Mouse (Mus musculus): ENCODE measurements around the gene Dpm3.

Gene Dpm3

DNA sequence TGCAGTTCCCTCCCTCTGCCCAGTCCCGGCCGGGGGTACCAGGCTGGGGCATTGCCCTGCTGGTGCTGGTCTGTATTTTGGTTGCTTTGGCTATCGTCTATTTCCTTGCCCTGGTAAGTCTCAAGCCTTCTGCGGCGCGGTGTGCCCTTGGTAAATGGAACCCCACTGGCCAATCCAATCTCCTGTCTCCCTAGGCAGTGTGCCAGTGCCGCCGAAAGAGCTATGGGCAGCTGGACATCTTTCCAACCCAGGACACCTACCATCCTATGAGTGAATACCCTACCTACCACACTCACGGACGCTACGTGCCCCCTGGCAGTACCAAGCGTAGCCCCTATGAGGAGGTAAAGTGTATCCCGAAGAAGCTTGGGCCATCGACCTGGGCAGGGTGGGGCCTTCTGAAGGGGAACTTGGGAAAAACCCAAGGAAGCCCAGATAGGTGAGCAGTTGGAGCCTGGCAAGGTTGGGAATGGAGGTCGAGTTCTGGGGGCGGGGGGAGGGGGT is 27.3 kb upstream of the Dpm3 start:
- DNase-seq (ENCODE audit: low spot score in 2 of 2): no peak

DNA sequence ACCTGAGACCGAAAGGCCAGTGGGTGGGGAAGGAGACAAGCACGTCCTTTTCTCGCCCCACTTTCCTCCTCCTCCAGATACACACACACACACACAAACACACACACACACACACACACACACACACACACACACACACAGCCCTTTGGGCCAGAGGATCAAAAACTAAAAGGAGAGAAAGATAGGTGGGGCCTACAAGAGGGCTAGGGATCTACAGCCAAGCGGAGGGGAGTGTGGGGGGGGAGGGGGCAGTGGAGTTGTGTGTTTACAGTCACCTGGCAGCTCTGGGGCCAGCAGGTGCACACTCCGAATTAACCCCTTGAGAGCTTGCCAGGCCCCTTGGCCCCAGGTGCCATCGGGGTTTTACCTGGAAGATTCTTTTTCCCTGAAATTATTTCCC is 26.5 kb upstream of the Dpm3 start:
- no peak for DNase-seq (ENCODE audit: low spot score in 2 of 2)

DNA sequence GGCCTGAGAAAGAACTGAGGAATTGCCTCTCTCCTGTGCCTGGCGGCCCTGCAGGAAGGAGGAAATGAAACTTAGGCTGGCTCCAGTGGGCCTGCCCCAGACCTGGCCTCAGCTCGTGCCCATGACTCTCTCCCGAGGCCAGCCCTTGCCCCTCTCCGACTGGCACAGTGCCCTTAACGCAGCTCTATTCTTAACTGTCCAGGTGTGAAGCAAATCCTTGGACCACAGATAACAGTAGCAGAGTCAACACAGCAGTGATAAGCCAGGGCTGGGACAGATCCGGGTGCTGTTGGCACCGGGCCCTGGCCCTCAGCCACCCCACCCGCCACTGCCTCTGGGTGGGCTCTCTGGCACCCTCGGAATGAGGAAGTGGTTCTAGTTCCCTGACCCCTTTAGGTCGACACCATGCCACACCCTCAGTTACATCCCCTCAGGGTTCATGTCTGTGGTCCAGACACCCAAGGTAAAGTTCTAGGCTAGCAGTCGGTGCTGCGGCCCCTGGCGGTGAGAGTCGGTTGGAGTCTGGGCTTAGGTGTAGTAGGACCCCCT is 25.5 kb upstream of the Dpm3 start:
- peak; percentile 68 for DNase-seq (ENCODE audit: low spot score in 2 of 2)

DNA sequence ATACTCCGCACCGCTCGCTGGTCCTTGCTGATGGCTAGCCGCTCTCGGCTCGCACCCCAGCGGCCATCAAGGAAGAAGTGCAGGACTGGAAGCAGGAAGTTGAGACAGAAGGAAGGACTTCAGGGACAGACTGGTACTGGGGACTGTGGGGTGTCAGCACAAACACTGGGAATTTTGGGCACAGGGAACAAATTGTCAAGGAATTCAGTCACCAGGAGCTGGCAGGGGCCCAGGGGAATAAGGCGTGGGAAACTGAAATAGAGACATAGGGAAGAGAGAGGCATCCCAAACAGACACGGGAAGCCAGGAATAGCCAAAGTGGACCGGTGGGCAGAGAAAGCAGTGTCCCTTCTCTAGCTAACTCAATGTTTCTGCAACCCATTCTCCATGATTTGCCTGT is 22.6 kb upstream of the Dpm3 start:
- DNase-seq (ENCODE audit: low spot score in 2 of 2): no peak

DNA sequence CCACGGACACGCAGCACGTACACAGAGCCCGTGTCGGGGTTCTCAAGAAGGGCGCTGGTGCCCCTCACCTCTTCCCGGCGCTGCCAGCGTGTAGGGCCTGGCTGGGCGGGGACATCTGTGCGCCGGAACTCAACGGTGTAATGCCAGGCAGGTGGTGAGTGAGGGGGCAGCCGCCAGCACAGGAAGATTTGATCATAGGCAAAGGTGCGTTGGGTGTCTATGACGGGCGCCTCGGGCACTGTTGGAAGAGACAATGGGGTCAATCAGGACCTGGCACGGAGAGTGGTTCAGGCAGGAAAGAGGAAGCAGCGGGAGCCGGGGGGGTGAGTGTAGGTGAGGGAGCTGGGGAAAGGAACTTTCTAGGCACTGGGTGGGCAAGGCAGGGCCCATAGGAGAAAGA is 21.5 kb upstream of the Dpm3 start:
- no peak for DNase-seq (ENCODE audit: low spot score in 2 of 2)

DNA sequence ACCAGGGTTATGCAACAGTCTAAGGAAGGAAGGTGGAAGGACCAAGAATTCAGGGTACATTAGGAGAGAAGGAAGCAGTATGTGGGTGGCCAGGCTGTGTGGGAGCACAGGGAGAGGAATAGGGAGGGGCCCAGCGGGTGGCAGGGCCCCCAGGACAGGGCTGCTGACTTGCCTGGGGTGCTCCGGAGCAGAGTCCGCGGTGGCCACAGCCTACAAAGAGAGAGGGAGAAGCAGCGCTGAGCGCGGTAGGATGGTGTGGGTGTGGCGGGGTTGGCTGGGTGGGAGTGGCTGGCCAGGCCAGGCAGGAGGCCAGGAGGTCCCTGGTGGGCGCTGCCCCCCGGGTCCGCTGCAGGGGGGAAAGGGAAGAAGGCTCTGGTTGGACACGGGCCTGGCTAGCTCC is 20.7 kb upstream of the Dpm3 start:
- DNase-seq (ENCODE audit: low spot score in 2 of 2): no peak

DNA sequence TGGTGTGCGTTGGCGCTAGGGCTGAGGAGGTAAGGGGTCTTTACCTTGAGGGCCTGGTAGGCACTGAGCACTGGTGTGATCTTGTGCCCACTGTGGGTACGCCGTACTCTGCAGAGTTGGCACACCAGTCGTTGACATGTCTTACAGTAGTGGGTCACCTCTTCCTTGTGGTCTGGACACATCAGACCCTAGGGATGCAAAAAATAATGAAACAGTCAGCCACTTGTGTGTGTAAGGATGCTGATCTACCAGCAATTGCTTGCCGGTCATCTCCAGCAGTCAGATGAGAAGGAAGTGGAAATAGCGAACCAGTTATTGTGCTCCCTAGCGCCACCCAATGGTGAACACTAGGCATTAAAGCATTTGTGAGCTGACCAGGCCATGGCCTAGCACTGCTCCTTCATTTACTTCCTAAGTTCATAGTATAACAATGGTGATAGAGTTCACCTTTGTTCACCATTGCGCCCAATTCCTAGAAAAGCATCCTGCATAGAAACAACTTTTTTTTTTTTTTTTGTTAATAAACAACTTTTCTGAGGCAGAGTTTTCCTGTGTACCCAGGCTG is 16.7 kb upstream of the Dpm3 start:
- peak; percentile 68 to 76 for DNase-seq (ENCODE audit: low spot score in 2 of 2)

DNA sequence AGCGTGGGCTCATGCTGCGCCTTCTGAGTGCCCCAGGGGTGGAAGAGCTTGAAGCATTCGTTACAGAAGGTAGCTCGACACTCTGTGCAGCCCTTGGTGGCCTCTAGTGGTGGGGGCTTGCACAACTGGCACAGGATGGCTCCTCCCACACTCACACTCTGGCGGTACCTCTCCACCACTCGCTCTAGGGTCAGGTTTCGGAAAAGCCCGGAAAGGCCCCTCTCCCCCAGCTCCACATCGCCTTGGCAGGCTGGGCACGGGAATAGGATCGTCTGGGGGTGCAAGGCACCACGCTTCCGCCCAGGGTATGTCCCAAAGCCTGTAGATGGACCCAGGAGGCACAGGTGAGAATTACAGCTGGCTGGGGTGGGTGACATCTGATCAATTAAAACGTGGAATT is 15.5 kb upstream of the Dpm3 start:
- peak; percentile 78 to 80 for DNase-seq (ENCODE audit: low spot score in 2 of 2)

DNA sequence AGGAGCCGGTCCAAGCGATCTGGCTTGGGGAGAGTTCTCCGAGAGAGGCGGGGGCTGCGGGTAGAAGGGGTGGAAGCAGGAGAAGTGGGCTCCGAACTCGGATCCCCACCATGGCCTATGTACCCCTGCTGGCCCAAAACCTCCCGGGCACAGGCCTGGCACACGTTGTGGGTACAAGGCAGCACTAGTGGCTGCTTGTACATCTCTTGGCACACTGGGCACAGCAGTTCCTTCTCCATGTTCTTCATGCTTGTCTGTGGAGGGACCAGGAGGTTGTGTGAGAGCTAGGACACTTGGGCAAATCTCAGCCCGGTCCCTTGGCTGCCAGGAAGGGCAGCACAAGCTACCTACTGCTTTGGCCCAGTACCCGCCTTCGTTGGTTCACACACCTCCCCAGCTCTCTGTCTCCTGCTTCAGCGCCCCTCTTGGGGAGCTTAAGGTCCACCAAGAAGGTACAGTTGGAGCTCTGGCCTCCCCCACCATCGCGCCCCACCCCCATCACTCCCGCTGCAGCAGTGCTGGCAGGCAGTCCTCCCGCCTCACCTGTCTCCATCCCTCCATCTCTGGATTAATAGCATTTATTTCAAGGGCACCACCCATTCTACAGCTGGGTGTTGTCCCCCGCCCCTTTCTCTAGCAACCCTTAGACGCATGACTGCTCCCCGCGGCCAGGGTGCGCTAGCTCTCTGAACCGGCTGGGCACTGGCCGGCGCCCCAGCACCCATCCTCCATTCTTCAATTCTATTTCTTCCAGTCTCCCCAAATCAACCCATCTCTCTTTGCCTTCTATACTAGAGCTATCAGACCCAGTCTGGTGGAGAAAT is 14.8 kb upstream of the Dpm3 start:
- DNase-seq (ENCODE audit: low spot score in 2 of 2): peak in 1 of 2 experiments; percentile 52

DNA sequence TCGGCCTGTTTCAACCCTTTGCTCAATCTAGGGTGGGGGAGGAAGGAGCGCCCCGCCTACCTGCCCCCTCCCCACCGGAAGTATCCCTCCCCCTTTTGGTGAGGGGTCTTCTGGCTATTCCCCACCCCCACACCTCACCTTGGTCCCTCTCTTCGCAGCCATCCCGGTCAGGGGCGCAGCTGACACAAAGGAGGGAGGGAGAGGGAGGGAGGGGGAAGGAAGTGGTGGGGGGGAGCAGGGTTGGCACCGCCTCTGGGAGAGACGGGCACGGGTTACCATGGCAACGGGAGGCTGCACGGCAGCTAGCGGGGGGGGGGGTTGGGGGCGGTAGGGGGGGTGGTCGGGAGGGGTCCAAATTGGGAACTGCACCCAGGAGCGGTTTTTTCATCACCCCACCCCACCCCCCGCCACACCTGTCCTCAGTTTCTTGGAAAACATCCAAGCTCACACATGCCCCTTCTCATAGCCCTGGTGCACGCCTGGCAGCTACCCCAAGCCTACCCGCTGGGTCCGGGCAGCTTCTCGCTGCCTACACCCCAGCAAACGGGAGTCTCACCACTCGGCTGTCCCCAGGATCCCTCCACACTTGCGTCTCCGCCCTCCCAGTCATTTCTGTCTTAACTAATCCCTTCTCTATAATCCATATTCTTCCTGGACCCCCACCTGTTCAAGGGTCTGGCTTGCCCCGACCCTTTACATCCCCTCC is 14.0 kb upstream of the Dpm3 start:
- DNase-seq (ENCODE audit: low spot score in 2 of 2): peak in 1 of 2 experiments; percentile 44

DNA sequence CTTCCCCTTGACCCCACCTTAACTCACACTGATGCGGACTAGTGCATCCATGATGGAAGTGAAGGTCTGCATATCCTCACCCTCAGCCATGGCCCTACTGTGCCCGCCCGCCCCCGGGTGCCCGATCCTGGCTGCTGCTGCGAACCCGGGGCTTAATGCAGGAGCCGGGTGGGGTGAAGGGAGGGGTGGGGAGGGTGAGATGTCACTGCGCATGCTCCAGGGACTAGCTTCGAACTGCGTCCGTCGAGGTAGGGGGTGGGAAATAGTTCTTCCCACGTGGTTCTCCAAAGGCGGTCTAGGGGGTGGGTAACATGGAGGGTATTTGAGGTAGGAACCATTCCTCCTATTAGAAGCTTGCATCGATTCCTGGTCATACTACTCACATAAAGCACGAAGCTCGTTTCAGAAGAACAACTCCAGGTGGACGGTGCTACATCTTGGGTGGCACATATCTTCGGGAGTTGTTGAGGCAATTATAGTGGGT is 13.4 kb upstream of the Dpm3 start, which contains the start of gene Krtcap2:
Krtcap2 (plus strand) TSS at position 279 of the 484 bp plus-strand sequence.
- no peak for DNase-seq (ENCODE audit: low spot score in 2 of 2)

DNA sequence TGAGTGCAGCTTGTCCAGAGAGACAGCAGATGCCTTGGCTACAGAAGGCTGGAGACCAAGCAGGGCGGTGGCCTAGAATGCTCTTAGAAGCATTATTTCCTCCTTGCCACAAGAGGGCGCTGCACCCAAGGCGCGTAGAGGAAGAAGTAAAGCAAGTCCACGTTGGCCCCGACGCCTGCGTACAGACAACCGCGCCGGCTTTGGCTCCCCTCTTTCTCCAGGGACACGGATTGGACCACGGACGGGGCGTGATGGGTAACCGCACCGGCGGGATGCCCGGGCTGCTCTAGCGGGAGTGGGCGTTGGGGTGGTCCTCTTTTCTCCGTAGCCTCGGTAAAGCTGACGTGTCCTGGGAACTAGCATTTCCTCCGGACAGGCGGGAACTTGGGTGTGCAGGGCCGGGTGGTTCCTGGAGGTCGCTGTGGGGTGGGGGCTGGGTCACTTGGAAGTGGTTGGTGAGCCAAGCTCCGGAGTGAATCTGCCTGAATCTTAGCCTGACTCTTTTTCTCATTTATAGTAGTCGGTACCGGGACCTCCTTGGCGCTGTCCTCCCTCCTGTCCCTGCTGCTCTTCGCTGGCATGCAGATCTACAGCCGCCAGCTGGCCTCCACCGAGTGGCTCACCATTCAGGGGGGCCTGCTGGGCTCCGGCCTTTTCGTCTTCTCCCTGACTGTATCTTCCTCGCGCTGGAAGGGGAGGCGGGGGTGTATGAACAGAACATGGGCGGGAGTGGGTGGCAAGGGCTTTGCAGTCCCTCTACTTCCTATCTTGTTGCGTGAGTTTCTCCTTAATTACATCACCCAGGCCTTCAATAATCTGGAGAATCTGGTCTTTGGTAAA is 12.7 kb upstream of the Dpm3 start, which contains the start of gene Trim46:
Trim46 (minus strand) TSS at position 49 of the 840 bp plus-strand sequence.
- peak; percentile 85 to 89 for DNase-seq (ENCODE audit: low spot score in 2 of 2)

DNA sequence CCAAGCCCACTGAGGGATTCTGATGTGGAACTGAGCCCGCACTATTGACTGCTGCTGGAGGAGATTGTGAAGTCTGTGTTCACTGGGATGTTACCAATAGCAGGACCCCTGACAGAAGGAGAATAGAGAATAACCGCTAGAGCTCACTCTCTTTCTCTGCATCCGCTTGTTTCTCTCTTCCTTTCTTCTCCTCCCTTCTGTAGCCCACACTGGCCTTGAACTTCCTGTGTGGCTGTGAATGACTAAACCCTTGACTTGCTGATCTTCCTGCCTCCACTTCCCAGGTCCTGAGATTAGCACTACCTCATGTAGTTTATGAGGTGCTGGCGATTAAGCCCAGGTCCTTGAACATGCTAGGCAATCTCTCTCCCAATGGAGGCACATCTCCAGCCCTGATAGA is 11.7 kb upstream of the Dpm3 start:
- DNase-seq (ENCODE audit: low spot score in 2 of 2): no peak

DNA sequence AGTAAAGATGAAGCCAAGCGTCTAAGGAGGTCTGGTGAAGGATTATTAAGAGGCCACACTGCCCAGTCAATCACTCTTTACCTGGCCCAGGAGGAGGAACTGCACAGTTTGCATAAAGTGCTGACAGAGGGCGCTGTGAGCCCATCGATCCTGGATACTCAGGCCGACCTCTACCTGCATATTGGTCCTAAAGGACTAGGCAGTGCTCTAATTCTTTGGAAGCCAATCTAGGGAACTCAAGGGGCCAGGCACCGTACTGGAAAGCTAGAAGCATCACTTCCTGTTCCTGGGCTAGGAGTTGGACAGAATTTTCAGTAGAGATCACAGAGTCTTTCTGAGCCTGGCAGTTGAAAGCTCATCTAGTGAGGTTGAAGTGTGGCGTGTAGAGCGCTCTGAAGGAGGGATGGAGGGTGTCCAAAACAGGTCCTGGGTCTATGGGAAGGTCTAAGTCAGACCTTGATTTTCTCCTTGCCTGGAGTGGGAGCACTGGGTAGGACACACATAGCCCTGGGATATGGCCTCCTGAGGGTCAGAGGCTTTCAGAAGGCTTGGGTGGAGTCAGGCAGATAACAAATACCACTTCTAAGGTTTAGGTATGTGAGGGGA is 8.6 kb upstream of the Dpm3 start:
- DNase-seq (ENCODE audit: low spot score in 2 of 2): peak; percentile 78 to 81

DNA sequence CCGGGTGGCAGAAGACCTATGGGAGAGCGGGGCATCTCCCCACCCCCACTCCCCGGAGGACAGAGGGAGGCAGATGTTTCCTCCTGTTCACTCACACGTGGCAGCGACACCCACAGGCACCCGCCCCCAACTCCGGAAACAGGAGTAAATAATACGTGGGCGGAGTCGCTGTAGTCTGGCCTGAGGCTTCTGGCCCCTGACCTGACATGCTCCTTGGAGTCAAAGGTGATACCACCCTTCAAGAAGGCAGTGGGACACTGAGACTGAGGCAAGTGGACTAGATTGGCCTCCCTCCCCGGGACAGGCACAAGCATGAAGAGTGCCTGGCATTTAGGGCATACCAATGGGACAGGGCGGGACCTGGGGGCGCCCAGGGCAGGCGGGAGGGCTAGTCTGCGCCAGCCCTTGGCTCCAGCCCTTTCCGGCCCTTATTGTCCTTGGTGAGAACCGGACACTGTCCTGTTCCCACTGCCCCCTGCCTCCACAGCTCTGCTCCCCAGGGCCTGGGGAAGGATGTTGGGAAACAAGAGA is 7.7 kb upstream of the Dpm3 start:
- DNase-seq (ENCODE audit: low spot score in 2 of 2): peak; percentile 91 to 93

DNA sequence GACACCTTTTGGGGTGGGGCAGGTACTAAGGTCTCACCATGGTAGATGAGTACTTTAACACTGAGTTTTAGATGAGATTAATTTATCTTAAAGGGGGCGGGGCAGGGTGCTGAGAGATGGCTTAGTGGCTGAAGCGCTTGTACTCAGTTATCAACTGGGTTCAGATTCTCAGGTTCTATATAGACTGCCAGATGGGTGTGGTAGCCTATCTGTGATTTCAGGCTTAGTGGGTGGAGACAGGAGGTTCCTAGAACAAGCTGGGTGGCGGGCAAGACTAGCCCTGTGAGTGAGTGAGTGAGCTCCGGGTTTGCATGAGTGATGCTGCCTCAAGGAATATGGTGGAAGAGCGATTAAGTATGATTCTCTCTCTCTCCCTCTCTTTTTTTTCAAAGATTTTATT is 4.2 kb upstream of the Dpm3 start:
- DNase-seq (ENCODE audit: low spot score in 2 of 2): no peak

DNA sequence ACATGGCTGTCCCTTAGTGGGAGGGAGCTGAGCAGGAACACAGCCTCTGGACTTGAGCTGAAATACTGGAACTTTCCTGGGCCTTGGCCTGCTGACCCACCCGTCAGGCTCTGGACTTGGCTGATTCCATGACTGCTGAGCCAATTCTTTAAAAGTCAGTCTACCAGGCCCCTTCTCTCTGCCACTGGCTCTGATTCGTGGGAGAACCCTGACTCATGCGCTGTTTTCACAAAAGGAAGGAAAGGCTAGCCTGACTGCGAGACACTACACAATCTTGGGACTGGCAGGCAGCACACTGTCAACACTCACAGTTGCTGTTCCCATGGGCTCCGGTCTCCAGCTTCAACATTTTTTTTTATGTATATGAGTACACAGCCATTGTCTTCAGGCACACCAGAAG is 3.0 kb upstream of the Dpm3 start:
- no peak for DNase-seq (ENCODE audit: low spot score in 2 of 2)

DNA sequence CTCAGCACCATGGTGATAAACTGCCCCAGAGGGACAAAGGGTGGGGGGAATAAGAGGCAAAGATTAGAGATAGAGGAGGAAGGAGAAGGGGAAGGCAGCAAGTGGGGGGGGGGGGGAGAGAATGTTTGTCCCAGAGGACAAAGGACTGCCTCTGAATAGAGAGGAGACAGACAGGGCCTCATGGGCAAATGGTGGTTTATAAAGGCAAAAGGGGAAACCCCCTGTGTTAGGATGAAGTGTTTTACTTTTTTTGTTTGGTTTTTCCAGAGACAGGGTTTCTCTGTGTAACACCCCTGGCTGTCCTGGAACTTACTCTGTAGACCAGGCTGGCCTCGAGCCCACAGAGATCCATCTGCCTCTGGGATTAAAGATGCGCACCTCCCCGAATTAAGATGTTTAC is 1.1 kb downstream of the Dpm3 start:
- no peak for DNase-seq (ENCODE audit: low spot score in 2 of 2)

DNA sequence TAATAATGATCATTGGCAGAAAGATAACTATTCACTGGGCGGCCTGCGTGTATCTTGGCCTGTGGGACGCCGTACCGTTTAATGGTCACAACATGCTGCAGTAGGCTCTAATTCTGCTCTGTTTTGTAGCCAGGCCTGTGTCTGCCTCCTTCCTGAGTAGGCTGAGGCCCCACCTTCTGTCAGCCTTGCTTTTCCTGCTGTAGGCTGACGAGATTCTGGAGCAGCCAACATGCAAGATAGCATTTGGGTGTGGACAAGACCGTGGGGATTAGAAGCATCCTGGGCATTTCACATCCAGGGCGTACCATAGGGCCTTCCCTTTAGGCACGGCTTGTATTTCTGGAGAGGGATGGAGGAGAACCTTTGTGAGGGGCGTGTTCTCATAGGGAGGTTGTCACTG is 3.3 kb downstream of the Dpm3 start:
- DNase-seq (ENCODE audit: low spot score in 2 of 2): no peak

DNA sequence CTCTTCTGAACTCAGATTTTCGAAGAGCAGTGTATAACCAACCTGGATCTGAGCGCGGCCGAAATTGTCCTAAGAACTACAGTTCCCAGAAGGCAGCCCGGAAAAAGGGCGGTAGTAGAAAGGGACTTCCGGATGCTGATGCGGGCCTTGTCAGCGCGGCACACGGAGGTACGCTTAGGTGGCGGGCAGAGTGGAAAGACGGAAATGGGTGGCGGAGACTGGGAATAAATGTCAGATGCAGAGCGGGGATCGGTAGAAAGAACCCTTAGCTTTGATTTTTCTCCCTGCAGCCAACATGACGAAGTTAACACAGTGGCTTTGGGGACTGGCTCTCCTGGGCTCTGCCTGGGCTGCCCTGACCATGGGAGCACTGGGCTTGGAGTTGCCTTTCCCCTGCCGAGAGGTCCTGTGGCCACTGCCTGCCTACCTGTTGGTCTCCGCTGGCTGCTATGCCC is 7.3 kb downstream of the Dpm3 start:
- peak; percentile 79 to 82 for DNase-seq (ENCODE audit: low spot score in 2 of 2)
